Mouse (Mus musculus): ENCODE results near the gene Tvp23b.

The Tvp23b gene

GRCm38 (mm10) chr11:62945514-62945913 lies 66.3 kb downstream of the Tvp23b start:
- no peak for DNase-seq

GRCm38 (mm10) chr11:62949548-62949947 lies 70.3 kb downstream of the Tvp23b start:
- no peak for DNase-seq

GRCm38 (mm10) chr11:62951012-62951411 lies 71.8 kb downstream of the Tvp23b start, which contains the start of gene Cdrt4:
Gene Cdrt4 (plus strand): TSS chr11:62951193.
- no peak for DNase-seq

DNA sequence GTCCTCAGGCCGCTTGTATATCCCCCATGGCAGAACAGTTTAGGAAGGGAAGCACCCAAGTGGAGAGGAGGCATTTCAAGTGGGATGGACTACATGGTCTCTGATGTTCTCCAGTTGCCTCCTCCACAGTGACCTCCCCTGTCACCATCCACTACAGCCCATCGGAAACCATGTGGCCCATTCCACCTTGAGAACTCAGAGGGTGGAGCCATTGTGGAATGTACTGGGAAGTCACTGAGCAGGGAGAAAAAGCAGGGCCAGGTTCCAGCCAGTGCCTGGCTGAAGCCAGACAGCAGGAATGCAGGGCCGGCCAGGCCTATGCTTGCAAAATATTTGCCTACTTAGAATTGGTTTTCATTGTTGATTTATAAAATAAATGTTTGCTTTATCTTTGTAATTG lies 75.5 kb downstream of the Tvp23b start:
- DNase-seq = no peak

DNA sequence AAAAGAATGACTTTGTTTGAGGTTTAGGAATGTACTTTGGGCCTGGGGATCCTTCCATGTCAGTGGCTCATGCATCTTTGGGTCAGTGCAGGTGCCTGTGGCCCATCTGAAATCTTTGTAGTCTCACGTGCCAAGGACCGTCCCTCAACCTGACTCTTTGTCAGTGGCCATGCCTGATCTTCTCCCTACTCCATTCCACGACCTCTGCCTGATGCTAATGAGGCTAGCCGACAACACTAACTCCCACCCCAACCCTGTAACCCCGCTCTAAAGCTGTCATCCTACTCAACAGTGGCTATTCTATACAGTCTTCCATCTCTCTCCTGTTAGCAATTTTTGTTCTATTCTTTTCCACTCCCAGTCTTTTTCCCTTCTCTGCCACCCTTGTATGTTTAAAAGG lies 75.9 kb downstream of the Tvp23b start:
- no peak for DNase-seq

DNA sequence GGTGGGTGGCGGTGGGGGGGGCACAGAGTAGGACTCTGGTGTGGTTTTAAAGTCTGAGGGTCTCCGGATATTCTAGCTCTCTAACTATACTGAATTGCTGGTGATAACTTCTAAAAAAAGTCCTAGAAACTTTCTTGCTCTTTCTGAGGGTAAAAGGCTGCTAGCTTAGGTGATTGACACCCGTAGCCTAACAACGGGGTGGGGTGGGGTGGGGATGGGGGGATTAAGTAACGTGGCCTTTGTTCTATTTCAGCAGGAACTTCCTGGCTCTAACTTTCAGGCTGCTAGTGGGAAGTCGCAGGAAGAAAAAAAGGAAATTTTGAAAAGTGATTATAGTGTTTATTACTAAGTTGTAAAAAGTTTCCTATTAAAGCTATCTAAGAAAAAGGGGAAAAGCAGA lies 76.5 kb downstream of the Tvp23b start:
- no peak for DNase-seq

GRCm38 (mm10) chr11:62957626-62958180 lies 78.4 kb downstream of the Tvp23b start:
- DNase-seq = no peak

DNA sequence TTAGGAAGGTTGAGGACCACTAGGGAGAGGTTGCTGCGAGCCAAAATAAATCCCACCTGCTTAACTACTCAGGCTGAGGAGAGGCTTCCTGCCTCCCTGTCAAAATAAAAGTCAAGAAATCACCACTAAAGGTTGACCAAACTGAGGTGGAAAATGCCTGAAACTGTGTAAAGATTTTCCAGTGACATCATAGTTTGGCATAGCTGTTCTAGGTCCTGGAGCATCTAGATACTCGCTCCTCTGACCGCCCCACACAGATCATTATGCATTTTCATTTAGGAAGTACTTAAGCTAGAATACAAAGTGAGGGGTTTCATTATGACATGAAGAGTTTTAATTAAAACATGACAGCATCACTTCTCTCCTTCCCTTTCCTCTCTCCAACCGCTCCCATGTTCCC lies 84.0 kb downstream of the Tvp23b start:
- DNase-seq = no peak

GRCm38 (mm10) chr11:62966424-62966764 lies 87.1 kb downstream of the Tvp23b start:
- no peak for DNase-seq

Measured in right cerebral cortex, postnatal 14 days (tissue).